Mouse (Mus musculus) fat pad, adult 2 months (tissue): Measurements from ENCODE around the gene Ddx6.

Source experiments
- DNase-seq: peaks from one replicate; pipeline ENCODE4 v3.0.0-alpha.2; 2011; ENCODE audit warnings: low read depth, low spot score; ENCODE audit errors: extremely low read depth

Ddx6 gene

DNA sequence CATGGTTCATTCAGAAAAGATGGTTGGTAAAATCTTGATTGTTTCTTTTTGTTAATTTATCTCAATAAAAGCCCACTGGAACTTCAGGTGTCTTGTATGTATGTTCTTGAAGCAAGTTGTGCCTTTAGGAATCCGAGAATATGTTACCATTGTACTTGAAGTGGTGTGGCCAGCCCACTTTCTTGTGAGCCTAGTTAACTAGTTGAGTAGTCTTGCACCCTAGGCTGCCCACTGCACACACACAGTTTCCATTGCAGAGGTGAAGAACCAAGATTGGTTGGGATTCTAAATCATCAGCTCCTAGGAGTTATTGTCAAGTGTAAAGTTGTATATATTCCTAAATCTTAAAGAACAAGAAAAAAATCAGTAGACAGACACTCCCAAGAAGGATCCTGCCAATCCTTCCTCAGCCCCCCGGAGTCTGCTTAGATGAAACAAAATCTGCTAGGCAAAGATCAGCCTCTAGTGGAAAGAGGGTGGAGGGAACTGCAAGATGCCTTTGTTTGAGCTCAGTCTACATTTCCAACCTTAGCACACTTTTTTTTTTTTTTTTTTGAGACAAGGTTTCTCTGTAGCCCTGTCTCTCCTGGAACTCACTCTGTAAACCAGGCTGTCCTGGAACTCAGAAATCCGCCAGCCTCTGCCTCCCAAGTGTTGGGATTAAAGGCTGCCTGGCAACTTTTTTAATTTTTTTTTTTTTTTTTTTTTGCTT is 36.1 kb downstream of the Ddx6 start:
- DNase-seq, result no peak

DNA sequence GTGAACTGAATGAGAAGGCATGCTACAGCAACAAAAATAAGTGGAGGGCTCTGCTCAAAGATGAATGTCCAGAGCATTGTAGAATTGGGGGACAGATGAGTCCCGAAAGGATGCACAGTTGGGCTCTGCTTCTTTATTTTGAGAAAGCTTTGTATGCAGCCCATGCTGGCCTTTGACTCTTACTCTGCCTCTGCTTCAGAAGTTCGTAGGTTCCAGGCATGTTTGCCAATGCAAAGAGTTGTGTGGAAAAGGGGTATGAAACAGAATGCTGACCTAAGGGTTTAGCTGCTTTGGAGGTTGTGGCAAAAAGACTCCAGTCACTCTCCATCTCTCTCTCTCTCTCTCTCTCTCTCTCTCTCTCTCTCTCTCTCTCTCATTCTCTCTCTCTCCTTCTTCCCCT is 36.9 kb downstream of the Ddx6 start:
- DNase-seq, result no peak

DNA sequence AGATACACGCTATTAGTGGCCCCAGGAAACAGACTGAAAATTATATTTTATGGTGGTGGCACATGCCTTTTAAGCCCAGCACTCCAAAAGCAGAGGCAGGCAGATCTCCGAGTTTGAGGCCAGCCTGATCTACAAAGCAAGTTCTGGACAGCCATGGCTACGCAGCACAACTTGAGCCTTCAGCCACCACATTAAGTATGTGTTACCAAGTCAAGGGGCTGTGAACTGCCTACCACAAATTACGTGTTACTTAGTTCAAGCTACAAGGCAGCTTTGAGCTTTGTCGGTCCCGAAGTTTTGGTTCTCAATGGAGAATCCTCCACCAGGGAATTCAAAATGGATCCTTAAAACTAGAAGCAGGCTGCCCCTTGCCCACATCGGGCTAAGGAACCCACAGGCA is 38.4 kb downstream of the Ddx6 start:
- no peak for DNase-seq

DNA sequence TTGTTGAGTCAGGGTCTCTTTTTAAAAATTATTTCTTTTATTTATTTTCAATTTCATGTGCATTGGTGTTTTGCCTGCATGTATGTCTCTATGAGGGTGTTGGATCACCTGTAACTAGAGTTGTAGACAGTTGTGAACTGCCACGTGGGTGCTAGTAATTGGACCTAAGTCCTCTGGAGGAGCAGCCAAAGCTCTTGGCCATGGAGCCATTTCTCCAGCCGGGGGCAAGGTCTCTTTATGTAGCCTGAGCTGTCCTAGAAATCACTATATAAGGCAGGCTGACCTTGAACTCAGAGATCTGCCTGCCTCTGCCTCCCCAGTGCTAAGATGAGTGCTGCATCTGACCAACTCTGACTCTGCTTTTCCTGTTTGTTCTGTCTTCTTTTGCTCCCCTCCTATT is 39.5 kb downstream of the Ddx6 start:
- no peak for DNase-seq

DNA sequence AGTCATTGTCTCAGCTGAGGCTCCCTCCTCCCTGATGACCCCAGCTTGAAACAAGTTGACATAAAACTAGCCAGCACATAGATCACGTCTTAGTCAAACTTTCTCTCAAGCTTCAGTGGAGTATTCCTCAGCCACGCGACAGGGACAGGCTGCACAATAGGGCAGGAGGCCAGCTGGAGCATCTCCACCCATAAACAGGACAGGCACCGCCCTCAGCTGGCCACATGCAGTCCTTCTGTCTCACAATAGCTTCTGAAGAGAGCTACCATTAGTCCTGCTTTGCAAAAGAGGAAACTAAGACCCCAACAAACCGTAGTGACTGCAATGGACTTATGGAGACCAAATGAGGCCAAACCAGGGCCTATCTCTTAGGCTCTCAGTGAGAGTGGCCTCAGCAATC is 40.8 kb downstream of the Ddx6 start:
- no peak for DNase-seq

DNA sequence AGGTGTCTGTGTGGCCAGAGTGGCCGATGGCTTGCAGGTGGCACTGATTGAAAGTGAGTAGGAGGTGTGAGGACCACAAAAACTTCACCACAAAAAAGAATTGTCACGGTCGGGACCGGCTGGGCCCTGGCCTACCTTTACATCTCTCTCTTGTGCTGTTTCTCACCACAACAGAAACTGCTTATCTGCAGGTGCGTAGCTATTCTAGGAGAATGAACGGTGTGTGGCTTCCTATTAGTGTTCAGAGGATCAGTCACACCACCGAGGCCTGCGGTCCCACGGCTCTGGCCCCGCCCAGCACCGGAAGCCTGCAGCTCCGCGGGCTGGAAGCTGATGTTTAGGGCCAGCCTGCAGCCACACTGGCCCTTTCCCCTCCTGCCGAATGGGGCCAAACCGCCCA is 41.2 kb downstream of the Ddx6 start:
- no peak for DNase-seq

DNA sequence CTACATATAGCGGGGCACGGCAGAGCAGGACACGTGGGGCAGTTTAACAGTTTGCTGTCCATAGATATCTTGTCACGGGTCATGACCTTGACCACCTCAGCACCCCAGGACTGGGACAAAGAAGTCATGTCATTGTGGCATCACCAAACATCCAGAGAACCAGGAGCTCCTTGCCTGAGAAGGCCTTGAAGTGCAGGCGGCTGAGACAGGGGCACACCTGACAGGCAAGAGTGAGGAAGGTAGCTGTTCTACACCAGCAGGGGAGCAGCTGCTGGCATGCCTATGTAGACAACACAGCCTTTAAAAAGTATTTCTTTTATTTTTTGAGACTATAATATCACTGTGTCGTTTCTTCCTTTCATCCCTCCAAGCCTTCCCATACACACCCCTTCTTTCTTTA is 41.7 kb downstream of the Ddx6 start:
- DNase-seq, result no peak

DNA sequence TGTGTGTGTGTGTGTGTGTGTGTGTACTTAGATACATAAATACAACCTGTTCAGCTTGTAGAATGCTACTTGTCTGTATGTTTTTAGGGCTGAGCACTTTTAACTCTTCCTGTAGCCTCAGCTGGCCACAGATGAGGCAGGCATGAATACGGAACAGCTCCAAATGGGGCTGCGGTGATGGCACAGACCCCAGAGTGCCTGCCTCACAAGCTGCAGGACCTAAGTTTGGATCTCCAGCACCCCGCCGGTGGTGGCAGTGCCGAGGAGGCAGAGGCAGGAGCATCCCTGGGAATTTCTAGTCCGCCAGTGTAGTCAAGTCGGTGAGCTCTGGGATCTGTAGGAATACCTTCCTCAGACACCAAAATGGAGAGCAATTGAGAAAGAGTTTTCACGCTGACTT is 42.3 kb downstream of the Ddx6 start:
- no peak for DNase-seq

DNA sequence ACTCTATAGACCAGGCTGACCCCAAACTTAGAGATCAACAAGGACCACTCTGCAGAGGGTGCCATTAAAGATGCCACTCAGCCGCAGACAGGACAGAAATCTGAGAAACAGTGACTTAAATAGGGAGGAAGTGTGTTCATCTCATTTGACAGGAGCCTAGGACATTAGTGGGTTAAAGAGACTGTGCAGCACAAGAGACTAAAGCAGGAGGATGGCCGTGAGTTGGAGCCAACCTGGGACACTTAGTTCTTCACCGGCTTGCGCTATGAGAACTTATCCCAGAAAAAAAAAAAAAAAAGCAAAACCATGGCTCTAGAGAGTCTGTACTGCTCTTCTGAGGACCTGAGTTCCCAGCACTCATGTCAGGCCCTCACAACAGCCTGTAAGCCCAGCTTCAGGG is 43.0 kb downstream of the Ddx6 start:
- DNase-seq, result no peak

DNA sequence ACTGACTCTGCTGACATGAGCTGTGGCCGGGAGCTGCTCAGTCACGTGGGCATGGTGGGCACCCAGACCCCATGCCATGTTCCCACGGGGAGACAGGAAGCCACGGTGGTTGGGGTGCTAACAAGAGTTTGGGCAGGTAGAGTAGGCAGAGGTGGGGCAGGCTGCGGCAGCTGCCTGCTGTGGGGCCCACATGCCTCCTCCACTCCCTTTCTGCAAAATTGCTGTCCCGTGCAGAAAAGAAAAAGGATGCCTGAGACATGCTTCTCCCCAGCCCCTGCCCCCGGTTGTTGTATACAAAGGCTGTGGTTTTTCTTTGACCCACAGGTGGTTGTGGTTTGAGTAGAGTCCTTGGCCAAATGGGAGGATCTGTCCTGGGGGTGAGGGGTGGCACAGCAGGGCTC is 44.2 kb downstream of the Ddx6 start:
- no peak for DNase-seq

DNA sequence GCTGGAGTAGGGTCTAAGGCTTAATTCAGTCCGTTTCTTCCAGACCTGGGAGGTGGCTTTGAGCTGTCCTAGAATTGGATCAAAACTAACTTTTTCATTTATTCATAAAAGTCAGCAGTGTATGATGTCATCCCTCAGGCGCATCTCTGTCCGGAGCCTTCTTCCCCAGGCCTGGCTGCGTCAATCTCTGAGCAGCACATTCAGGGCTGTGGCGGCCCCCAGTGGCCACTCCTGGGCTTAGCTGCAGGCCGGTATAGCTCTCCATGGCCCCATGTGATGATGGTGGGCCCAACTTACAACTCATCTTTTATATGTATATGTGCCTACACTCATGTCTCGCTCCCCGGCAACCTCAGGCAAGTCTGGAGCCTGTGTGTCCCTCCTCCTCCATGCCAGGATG is 47.3 kb downstream of the Ddx6 start:
- DNase-seq, result no peak

DNA sequence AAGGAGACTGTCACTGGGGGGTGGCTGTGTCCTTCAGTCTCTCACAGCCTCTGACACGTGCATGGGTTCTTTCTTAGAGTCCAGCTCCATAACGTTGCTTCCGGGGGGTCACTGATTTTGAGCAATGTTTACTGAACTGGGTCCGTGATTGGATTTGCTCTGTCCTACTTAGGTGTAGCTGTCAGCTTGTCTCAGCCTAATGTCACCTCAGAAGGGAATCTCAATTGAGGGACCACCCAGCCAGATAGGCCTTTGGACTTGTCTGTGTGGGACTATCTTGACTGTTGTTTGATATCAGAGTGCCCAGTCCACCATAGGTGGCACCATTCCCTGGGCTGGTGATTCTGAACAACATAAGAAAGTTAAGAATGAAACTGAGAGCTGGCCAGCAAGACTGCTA is 49.2 kb downstream of the Ddx6 start:
- DNase-seq, result no peak

DNA sequence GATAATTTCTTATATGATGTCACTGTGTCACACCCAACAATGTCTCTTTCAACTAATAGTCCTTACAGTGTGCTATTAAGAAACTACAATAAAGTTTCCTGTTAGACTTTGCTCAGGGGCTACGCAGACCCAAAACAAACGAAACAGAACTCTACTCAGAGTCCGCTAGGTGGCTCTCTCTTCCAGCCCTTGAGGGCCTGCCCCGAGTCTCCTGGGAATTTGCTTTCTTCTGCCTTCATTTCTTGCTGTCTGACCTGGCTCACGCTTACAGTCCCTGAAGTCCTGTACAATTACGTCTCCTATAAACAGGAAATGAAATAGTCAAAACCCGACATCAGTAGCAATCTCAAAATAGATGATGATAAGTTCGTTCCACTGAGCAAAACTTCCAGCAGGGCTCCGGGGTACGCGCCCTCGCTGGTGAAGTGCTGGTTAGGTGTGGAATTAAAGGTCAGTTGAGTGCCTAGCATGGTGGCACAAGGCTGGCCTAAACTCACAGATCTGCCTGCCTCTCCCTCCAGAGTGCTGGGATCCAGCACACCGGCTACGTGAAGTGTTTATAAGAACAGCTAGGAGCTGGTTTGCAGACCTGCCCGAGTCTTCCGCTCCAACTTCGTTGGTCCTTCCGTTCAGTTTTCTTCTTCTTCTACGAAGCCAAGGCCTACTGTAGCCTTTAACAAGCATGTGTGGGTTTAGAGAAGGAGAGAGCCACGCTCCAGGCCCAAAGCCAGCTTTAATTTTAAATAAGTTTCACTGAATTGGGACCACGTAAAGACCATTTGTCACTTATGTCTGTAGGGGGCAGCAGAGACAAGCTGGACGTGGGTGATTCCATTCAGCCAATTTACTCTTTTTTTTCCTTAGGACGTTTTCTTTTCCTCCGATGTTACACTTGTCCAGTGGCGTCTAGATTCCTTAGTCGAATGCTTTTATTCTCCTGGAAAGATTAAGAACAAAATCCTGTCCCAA is 50.7 kb downstream of the Ddx6 start:
- DNase-seq, result no peak

DNA sequence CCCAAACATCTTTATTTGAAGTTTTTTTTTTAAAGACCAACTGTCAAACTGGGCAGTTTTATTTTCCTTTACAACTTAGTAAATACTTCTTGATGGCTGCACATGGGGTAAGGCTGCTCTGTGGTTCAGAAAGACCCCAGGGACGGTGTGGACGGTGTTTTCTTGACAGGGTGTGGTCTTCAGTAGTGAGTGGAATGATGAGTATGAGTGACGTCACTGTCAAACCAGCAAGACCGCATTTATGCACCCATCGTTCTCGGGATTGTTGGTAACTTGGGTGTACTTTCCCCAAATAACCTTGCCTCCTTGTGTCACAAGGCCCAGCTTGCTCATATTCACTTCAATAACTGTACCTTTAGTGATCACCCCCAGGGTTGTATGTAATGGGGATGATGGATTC is 59.0 kb downstream of the Ddx6 start:
- no peak for DNase-seq

DNA sequence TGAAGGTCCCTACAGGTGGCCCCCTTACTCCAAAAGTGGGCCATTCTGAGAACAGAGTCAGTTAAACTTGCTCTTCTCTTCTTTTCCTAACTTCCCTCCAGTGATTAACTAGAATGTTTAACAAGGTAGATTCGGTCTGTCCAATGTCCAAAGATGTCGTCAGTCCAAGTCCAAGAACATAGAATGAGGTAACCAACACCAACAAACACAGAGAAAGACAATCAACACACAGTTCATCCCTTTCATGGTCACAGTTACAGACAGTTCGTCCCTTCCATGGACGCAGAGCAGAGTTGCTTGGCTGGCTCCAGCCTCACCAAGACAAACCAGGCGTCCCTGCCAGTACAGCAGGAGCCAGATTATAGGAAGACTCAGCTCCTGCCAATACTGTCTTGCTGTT is 66.7 kb downstream of the Ddx6 start:
- DNase-seq, result no peak

DNA sequence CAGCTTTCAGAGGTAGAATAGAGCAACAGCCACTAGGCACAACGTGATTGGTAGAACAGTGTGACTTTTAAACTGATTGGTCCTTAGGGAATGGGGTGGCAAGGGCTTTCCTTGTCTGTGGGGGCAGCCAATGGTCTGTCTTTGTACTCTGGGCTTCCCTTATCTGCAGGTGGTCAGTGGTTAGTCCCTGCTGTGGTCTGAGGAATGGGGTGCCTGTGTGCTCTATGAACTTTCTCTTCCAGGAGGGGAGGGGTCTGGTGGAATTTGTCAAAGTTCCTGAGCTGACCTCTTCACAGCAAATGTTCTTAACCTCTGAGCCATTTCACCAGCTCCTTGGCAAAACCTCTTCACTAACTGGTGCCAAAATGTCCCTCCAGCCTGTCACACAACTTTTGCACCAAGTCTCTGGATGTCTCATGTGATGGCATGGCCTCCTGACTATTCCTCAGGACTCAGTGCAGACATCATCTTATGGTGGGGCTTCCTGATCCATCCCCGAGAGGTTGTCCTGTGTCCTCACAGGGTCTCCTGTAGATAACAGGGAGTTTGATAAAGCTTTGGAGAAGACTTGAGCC is 67.7 kb downstream of the Ddx6 start:
- no peak for DNase-seq

DNA sequence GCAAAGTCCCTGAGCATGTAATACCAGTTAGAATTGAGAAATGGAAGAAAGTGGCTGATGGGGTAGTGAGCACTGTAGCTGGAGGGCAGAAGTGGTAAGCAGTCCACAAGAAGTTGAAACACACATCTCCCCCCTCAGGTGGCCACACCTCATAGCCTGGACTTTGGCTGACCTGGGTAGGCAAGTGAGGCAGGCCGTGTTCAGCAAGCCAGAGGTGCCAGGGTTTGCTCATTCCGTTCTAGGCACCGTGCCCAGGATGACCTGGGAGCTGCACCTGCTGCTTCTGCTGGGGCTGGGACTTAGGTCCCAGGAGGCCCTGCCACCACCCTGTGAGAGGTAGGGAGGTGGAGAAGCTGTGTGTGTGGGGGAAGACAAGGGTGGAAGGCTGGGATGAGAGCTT is 68.3 kb downstream of the Ddx6 start, which contains the start of gene Treh:
TSS of gene Treh (plus strand) at position 229 of the 400 bp plus-strand sequence.
- DNase-seq, result peak; percentile 46

DNA sequence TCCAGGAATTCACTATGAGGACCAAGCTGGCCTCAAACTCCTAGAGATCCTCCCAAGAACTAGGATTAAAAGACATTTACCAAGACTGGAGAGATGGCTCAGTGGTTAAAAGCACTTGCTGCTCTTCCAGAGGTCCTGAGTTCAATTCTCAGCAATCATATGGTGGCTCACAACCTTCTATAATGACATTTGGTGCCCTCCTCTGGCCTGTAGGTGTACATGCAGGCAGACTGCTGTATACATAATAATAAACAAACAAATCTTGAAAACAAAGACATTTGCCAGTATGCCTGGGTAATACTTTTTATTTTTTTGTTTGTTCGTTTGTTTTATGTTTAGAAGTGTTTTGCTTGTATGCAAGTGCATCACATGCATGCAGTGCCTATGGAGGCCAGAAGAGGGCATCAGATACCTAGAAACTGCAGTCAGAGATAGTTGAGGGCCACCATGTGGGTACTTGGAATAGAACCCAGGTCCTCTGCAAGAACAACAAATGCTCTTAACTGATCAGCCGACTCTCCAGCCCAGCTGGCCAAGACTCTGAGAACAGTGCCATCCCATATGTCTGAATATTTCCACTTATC is 73.7 kb downstream of the Ddx6 start:
- DNase-seq, result no peak

DNA sequence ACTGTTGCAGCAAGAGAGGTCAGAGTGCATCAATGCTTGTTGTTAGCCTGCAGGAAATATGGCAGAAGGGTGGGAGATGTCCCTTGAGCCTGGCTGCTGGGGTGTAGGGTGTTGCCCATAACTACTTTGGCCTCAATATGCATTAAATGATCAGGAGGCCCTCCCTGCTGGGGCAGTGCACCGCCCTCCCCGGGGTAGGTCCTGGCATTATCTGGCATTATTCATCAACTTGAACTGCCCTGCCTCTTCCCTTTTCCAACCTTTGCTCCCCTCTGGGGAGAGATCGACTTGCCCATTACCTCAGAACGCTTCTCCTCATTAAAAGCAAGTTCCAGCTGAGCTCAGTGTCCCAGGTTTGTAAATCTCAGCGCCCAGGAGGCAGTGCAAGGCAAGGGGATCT is 74.9 kb downstream of the Ddx6 start:
- DNase-seq, result no peak

DNA sequence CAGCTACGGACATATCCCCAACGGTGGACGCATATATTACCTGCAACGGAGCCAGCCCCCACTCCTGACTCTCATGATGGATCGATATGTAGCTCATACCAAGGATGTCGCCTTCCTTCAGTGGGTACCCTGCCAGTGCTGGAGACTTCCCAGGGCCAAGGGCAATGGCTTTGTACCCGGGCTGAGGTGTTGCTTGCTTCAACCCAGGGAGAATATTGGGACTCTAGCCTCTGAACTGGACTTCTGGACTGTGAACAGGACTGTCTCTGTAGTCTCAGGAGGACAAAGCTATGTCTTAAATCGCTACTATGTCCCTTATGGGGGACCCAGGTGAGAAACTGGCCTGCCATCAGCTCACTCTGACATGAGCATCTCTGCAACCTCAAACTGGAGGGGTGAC is 78.4 kb downstream of the Ddx6 start:
- DNase-seq, result no peak
